Mouse (Mus musculus) forelimb bud, embryonic 11.5 days (tissue): ENCODE measurements around the gene Bhlhb9.

ENCODE experiments used
- DNase-seq: peaks from one replicate; pipeline ENCODE4 v3.0.0-alpha.2; 2012; ENCODE audit warnings: low read depth, low spot score

Gene Bhlhb9

DNA sequence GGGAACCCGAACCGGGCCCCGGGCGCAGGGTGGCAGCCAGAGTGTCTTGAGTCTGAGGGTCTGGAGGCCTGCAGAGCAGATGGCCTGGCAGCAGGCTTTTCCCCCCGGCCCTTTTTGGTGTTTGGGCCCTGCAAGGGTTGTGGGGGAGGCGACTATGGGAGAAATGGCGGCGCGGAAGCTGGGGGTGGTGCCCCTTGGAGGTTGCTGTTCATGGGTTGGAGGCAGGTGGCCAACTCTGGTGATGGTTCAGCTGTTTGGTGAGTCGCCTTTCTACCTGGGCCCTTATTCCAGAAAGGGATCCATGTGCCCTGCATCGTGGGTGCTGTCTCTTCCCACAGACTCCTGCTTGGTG, 88.8 kb downstream of the Bhlhb9 start:
- DNase-seq: peak; percentile 17

DNA sequence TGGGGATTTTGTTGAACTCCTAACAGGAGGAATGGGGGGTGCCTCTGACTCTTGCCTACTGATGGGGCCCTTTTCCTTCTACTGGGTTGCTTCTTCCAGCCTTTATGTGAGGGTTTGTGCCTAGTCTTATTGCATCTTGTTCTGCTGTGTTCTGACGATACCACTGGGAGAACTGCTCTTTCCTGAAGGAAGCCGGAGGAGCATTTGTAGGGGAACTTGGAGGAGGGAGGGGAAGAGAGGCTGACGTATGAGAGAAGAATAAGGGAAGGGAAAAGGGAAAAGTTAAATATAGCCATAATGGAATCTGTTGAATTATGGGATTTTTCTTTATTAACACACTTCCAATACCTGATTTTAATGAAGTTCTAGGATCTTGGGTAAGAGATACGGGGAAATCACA, 119.2 kb downstream of the Bhlhb9 start:
- DNase-seq: no peak

DNA sequence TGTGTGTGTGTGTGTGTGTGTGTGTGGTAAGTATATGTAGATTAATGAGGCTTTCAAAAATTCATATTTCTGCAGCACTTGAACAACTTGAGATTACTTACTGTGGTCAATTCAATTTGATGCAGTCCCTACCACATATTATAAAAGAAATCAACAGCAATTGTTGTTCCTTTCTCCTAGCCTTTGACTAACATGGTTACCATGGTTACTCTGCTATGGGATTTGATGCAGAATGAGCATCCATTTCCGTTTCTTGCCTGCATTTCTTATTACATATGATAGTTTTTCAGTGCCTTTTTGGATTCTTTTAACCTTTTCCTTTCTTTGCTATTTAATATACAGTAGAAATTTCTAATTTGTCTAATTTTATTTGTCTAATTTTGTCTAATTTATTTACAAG, 119.7 kb downstream of the Bhlhb9 start:
- no peak for DNase-seq

DNA sequence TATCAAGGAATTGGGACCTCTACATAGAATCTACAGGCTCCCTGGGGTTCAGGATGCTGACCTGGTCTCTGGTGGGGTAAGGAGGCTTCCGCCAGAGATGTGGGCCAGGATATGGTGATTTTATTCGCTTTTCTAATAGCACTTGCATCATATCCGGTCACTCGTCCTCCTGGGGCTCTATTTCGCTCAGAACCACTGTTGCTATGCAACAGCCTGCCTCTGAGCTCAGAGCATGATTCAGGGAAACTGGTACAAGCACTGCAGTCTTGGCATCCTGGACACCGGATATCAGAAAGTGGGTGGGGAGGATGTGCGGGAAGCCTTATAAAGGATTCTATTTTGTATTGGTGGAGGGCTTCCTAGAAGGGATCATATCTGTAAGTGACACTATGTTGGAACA, 124.8 kb downstream of the Bhlhb9 start:
- DNase-seq: no peak

DNA sequence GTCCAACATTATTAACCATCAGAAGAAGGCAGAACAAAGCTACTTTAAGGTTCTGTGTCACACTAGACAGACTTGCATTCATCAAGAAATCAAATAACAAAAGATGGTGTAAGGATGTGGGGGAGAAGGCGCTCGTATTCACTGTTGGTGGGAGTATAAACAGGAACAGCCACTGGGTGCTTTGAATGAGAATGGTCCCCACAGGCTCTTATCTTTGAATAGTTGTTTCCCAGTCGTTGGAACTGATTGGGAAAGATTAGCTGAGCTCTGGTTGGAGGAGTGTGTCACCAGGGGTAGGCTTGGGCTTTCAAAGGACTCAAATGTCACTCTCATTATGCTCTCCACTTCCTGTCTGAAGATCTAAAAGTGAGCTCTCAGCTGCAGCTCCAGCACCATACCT, 128.5 kb downstream of the Bhlhb9 start:
- no peak for DNase-seq

DNA sequence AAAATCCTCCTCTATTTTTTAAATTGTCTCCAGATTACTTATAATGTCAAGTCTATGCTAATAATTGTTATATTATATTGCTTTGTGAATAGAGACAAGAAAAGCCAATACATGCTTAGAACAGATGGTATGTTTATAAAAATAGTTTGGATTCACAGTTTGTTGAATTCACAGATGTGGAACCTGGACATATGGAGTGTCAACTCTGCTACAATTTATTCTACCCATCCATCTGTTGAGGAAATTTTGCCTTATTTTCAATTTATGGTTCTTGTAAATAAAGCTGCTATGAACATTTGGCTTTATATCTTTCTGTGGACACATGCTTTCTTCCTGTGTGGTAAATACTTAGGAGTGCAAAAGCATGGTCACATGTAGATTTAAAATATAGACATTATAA, 131.2 kb downstream of the Bhlhb9 start:
- no peak for DNase-seq

DNA sequence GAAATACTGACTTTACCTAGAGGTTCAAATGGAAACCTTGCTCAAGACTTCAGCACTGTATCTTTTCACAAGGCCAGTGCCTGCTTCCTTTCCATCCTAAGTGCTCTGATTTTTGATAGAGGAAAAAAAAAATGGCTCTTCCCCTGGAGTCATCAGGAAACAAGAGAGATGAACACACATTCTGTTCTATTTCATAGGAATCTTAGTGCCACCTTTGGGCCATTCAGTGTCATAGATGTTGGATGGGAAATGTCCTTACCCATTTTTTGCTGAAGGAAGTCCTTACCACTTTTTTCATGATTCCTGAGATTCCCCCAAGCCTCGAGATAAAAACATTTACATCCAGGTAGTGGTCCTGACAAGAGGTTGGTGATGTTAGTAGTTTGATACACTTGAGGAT, 139.1 kb downstream of the Bhlhb9 start:
- no peak for DNase-seq
